Mouse (Mus musculus): ENCODE results near the gene Chst7.

Chst7 gene

DNA sequence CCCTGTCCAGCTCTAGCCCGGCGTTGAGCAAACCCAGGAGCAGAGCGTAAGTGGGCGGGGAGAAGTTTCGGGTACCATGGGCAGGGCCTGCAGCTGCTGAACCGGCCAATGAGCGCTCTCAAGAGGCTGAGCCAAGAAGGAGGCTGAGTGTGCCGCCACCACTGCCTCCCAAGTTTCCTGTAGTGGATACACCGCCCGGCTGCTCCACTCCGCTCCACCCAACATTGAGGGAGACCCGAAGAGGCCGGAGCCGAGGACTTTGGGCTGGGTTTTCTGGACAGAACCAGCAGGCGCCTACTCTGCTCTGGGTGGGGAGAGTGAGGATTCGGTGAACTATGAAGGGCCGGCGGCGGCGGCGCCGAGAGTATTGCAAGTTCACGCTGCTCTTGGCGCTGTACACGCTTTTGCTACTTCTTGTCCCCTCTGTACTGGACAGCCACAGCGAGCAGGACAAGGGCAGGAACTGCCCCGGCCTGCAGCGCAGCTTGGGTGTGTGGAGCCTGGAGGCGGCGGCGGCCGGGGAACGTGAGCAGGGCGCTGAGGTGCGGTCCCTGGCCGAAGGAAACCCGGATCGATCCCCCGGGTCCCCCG is at the start of gene Chst7:
Chst7 (plus strand) TSS at position 180 of the 591 bp plus-strand sequence.
- DNase-seq (ENCODE audit: low spot score) = no peak

- no peak for DNase-seq (ENCODE audit: low spot score)
Measured at GRCm38 (mm10) chrX:20012211-20012610, 47.1 kb upstream of the Chst7 start.

DNA sequence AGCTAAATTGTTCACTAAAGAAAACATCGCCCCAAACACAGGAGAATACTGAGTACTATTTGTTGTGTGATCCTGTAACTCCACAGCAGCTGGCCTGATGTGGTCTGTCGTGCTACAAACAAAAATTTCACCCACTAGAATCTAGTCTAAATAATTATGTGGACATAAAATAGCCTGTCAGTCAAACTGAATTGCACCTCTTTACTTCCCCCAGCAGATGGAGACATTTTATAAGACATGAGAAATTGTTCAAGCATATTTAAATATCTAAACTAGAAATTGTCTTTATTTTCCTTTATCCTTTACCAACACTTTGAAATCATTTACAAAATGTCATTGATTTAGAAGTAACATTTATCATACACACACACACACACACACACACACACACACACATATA is 38.4 kb upstream of the Chst7 start:
- no peak for DNase-seq (ENCODE audit: low spot score)

- DNase-seq (ENCODE audit: low spot score) = no peak
Measured at GRCm38 (mm10) chrX:20060096-20060768, 872 bp downstream of the Chst7 start.

DNA sequence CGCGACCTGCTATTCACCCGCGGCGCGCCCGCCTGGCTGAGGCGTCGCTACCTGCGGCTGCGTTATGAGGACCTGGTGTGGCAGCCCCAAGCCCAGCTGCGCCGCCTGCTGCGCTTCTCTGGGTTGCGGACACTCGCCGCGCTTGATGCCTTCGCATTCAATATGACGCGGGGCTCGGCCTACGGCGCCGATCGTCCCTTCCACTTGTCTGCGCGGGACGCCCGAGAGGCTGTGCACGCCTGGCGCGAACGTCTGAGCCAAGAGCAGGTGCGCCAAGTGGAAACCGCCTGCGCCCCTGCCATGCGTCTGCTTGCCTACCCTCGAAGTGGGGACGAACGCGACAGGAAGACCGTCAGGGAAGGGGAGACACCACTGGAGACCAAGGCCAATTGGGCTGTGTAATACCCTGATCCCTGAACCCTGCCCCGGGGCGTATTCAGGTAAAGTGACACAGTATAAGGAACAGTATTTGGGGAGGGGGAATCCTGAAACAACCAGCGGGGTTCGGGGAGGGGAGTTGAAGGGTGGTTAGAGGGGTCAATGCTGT is 1.5 kb downstream of the Chst7 start:
- DNase-seq (ENCODE audit: low spot score) = no peak

GRCm38 (mm10) chrX:20061764-20062480 is 2.6 kb downstream of the Chst7 start:
- no peak for DNase-seq (ENCODE audit: low spot score)

DNA sequence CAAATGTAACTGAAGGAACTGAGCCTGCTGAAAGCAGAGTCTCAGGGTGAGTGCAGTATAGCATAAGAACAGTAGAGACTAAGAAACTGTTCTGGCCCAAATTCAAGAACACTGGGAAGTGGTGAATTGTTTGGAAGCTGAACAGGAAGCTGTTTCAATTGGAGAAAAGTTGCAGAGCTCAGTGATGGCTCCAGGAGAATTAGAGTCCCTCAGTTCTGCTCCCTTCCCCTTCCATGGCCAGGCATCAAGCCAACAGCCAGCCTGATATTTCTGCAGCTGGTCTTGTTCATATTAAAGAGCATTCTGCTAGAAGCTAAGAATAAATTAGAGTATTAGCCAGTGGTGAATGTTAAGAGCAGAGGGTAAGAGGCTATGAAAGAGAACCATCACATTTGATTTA is 7.3 kb downstream of the Chst7 start:
- no peak for DNase-seq (ENCODE audit: low spot score)

DNA sequence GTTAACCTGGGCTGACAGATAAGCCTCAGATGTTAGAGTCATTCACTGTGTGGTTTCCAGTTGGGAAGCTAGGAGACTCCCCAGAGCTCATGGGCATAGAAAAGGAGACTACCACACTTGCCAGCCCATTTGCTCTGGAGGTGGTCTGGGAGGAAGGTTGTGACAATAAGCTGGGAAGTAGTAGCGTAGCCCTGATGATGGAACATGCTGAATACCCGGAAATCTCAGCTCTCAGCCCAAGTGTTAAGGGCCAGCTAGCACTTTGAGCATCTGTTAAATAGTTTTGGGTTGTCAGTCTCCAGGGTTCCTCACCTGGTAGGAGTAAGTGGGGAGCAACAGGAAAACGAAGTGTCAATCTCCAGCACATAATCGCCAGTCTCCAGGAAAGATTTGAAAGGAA is 10.8 kb downstream of the Chst7 start:
- no peak for DNase-seq (ENCODE audit: low spot score)

DNA sequence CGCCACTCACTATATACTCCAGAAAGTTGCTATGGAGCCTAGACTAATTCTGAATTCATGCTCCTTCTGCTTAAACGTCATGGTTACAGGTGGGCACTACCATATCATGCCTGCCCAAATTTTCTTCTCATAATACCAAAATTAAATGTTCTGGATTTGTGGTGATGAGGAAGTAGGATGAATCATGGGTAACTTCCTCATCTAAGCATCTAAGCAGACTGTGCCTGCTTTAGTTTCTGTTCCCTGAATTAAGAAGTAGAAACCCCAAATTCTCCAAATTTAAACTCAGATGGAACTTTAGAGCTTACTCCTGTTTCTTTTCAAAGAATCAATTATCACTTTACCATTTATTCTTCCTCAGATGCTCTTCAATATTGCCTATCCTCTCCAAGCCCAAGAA is 58.4 kb downstream of the Chst7 start:
- no peak for DNase-seq (ENCODE audit: low spot score)

- DNase-seq (ENCODE audit: low spot score) = no peak
Measured at GRCm38 (mm10) chrX:20125481-20125880, 66.1 kb downstream of the Chst7 start.

GRCm38 (mm10) chrX:20128951-20129350 is 69.6 kb downstream of the Chst7 start:
- no peak for DNase-seq (ENCODE audit: low spot score)

- DNase-seq (ENCODE audit: low spot score) = no peak
Measured at GRCm38 (mm10) chrX:20129466-20129865, 70.1 kb downstream of the Chst7 start.

All from urinary bladder, postnatal 10 days (tissue).